Mouse (Mus musculus) neural tube, embryonic 13.5 days (tissue): ENCODE data around the gene Haao. TPM values are rescaled to one million over a fixed set of nuclear protein-coding genes. Genes with fewer than 3 reads are reported as not detected.

Source experiments
- ATAC-seq: fragments of 200-750 bp; cut with Nextera tagmentation; 2 replicates; pipeline ENCODE4 v1.8.0; 2017; ENCODE audit warnings: low read depth, mild to moderate bottlenecking, moderate TSS enrichment, moderate library complexity
- H3K27ac ChIP-seq: fragments of 300-500 bp; sonication (generic); replicated peaks from 2 replicates; pipeline ENCODE4 v1.5.1; 2015; ENCODE audit warnings: moderate library complexity, mild to moderate bottlenecking, inconsistent platforms
- H3K27me3 ChIP-seq: fragments of 300-500 bp; sonication (generic); 2 replicates; pipeline ENCODE4 v1.6.1; 2015; ENCODE audit warnings: mild to moderate bottlenecking, inconsistent platforms
- H3K36me3 ChIP-seq: fragments of 300-500 bp; sonication (generic); 2 replicates; pipeline ENCODE4 v1.6.1; 2015; ENCODE audit warnings: mild to moderate bottlenecking, inconsistent platforms
- H3K4me1 ChIP-seq: fragments of 300-500 bp; sonication (generic); replicated peaks from 2 replicates; pipeline ENCODE4 v1.6.1; 2015; ENCODE audit warnings: inconsistent platforms
- H3K4me2 ChIP-seq: fragments of 300-500 bp; sonication (generic); 2 replicates; pipeline ENCODE4 v1.6.1; 2015; ENCODE audit warnings: inconsistent platforms, mild to moderate bottlenecking, moderate library complexity
- H3K4me3 ChIP-seq: fragments of 300-500 bp; sonication (generic); 2 replicates; pipeline ENCODE4 v1.5.1; 2015; ENCODE audit warnings: mild to moderate bottlenecking, inconsistent platforms
- H3K9ac ChIP-seq: fragments of 300-500 bp; sonication (generic); 2 replicates; pipeline ENCODE4 v1.6.1; 2015; ENCODE audit warnings: moderate library complexity, mild to moderate bottlenecking, inconsistent platforms
- H3K9me3 ChIP-seq: fragments of 300-500 bp; sonication (generic); 2 replicates; pipeline ENCODE4 v1.6.1; 2016; ENCODE audit warnings: inconsistent platforms
- WGBS: fragments of 180-500 bp; shearing (Covaris S2); methylation state at CpG from one replicate; pipeline ENCODE4 v1.1.7; 2015; 5-methylcytosine and 5-hydroxymethylcytosine counted together
- polyA plus RNA-seq: library from polyadenylated mRNA; unstranded; fragments of >200 nt; fragmentation: Nextera tagmentation; extraction: Ambion mirVana; gene quantifications from 2 replicates; pipeline ENCODE4 v1.2.1, GENCODE M21; 2015

The Haao gene
- polyA plus RNA-seq, 1 experiment from 2014 or later, result not detected

- Histone ChIP-seq H3K4me2 (no peak overlapping the region), H3K9ac (no peak overlapping the region), H3K36me3 (no peaks in the 10 kb centered on the region), H3K4me3 (no peak overlapping the region), H3K27me3 (no peaks in the 10 kb centered on the region), H3K9me3 (no peaks in the 10 kb centered on the region), H3K4me1 (peaks cover 20% of the 10 kb centered on the region), H3K27ac (no peak overlapping the region)
- ATAC-seq, result no peak
- WGBS, result 90% methylated on average over 7 of the region's 7 CpGs
Measured at GRCm38 (mm10) chr17:83823835-83824234, 23.9 kb downstream of the Haao start.

GRCm38 (mm10) chr17:83821876-83822275 lies 25.9 kb downstream of the Haao start:
- H3K36me3 ChIP-seq, result no peaks in the 10 kb centered on the region
- H3K4me1 ChIP-seq, result peaks cover 20% of the 10 kb centered on the region
- H3K9ac ChIP-seq, result no peak overlapping the region
- 95% methylated on average over 3 of the region's 3 CpGs for WGBS
- no peak overlapping the region for H3K4me3 ChIP-seq
- no peaks in the 10 kb centered on the region for H3K9me3 ChIP-seq
- H3K4me2 ChIP-seq, result no peak overlapping the region
- ATAC-seq, result no peak
- no peak overlapping the region for H3K27ac ChIP-seq
- H3K27me3 ChIP-seq, result no peaks in the 10 kb centered on the region

GRCm38 (mm10) chr17:83820701-83821100 lies 27.1 kb downstream of the Haao start:
- Histone ChIP-seq H3K36me3 (no peaks in the 10 kb centered on the region), H3K9me3 (no peaks in the 10 kb centered on the region), H3K4me3 (no peak overlapping the region), H3K9ac (no peak overlapping the region), H3K4me2 (no peak overlapping the region), H3K27ac (peak overlapping the region; percentile 35), H3K4me1 (peaks cover 20% of the 10 kb centered on the region), H3K27me3 (no peaks in the 10 kb centered on the region)
- peak; percentile 44; the same call in 1 of the 2 replicates for ATAC-seq
- WGBS, result 52% methylated on average over 5 of the region's 5 CpGs

- 79% methylated on average over 8 of the region's 8 CpGs for WGBS
- no peaks in the 10 kb centered on the region for H3K9me3 ChIP-seq
- H3K9ac ChIP-seq, result no peak overlapping the region
- no peak overlapping the region for H3K4me2 ChIP-seq
- H3K36me3 ChIP-seq, result no peaks in the 10 kb centered on the region
- H3K27ac ChIP-seq, result no peak overlapping the region
- peaks cover 20% of the 10 kb centered on the region for H3K4me1 ChIP-seq
- H3K27me3 ChIP-seq, result no peaks in the 10 kb centered on the region
- no peak overlapping the region for H3K4me3 ChIP-seq
- ATAC-seq, result no peak
Measured at GRCm38 (mm10) chr17:83819503-83819902, 28.3 kb downstream of the Haao start.

- 82% methylated on average over 7 of the region's 7 CpGs for WGBS
- no peak for ATAC-seq
- H3K36me3 ChIP-seq, result 0 out of 2 replicates have a peak, but pooled peaks cover 5% of the 10 kb centered on the region
- no peak overlapping the region for H3K9ac ChIP-seq
- H3K4me1 ChIP-seq, result peaks cover 16% of the 10 kb centered on the region
- H3K9me3 ChIP-seq, result no peaks in the 10 kb centered on the region
- H3K4me3 ChIP-seq, result no peak overlapping the region
- no peaks in the 10 kb centered on the region for H3K27me3 ChIP-seq
- no peak overlapping the region for H3K27ac ChIP-seq
- H3K4me2 ChIP-seq, result no peak overlapping the region
Measured at GRCm38 (mm10) chr17:83816996-83817395, 30.8 kb downstream of the Haao start.

- no peak for ATAC-seq
- H3K36me3 ChIP-seq, result peaks cover 22% of the 10 kb centered on the region; the same call in 1 of the 2 replicates
- no peak overlapping the region for H3K4me2 ChIP-seq
- WGBS, result 89% methylated on average over 4 of the region's 4 CpGs
- H3K9ac ChIP-seq, result no peak overlapping the region
- H3K4me1 ChIP-seq, result no peaks in the 10 kb centered on the region
- no peak overlapping the region for H3K4me3 ChIP-seq
- no peaks in the 10 kb centered on the region for H3K27me3 ChIP-seq
- no peak overlapping the region for H3K27ac ChIP-seq
- no peaks in the 10 kb centered on the region for H3K9me3 ChIP-seq
Measured at GRCm38 (mm10) chr17:83813050-83813449, 34.7 kb downstream of the Haao start.

- ATAC-seq, result no peak
- Histone ChIP-seq H3K9me3 (no peaks in the 10 kb centered on the region), H3K4me3 (no peak overlapping the region), H3K4me2 (no peak overlapping the region), H3K4me1 (no peaks in the 10 kb centered on the region), H3K9ac (no peak overlapping the region), H3K36me3 (peaks cover 22% of the 10 kb centered on the region; the same call in 1 of the 2 replicates), H3K27me3 (no peaks in the 10 kb centered on the region), H3K27ac (no peak overlapping the region)
- WGBS, result 57% methylated on average over 17 of the region's 17 CpGs
Measured at GRCm38 (mm10) chr17:83812200-83812944, 35.4 kb downstream of the Haao start.

GRCm38 (mm10) chr17:83810285-83810684 lies 37.5 kb downstream of the Haao start:
- peaks cover 7% of the 10 kb centered on the region; the same call in 1 of the 2 replicates for H3K4me1 ChIP-seq
- H3K27me3 ChIP-seq, result no peaks in the 10 kb centered on the region
- no peak overlapping the region for H3K4me3 ChIP-seq
- H3K9me3 ChIP-seq, result no peaks in the 10 kb centered on the region
- H3K36me3 ChIP-seq, result peaks cover 35% of the 10 kb centered on the region; the same call in 1 of the 2 replicates
- WGBS, result 95% methylated on average over 5 of the region's 5 CpGs
- H3K4me2 ChIP-seq, result no peak overlapping the region
- ATAC-seq, result no peak
- H3K27ac ChIP-seq, result no peak overlapping the region
- no peak overlapping the region for H3K9ac ChIP-seq

- Histone ChIP-seq H3K27me3 (no peaks in the 10 kb centered on the region), H3K27ac (no peak overlapping the region), H3K4me1 (peaks cover 17% of the 10 kb centered on the region), H3K9ac (no peak overlapping the region), H3K4me2 (no peak overlapping the region), H3K36me3 (peaks cover 43% of the 10 kb centered on the region), H3K9me3 (no peaks in the 10 kb centered on the region), H3K4me3 (no peak overlapping the region)
- no peak for ATAC-seq
- 89% methylated on average over 17 of the region's 17 CpGs for WGBS
Measured at GRCm38 (mm10) chr17:83809197-83809829, 38.5 kb downstream of the Haao start.

GRCm38 (mm10) chr17:83808476-83809098 lies 39.2 kb downstream of the Haao start:
- no peak for ATAC-seq
- Histone ChIP-seq H3K4me1 (peaks cover 18% of the 10 kb centered on the region), H3K9ac (no peak overlapping the region), H3K27me3 (no peaks in the 10 kb centered on the region), H3K4me3 (no peak overlapping the region), H3K4me2 (no peak overlapping the region), H3K9me3 (no peaks in the 10 kb centered on the region), H3K36me3 (peaks cover 49% of the 10 kb centered on the region), H3K27ac (no peak overlapping the region)
- WGBS, result 91% methylated on average over 12 of the region's 12 CpGs

- Histone ChIP-seq H3K4me1 (peaks cover 18% of the 10 kb centered on the region), H3K9ac (no peak overlapping the region), H3K9me3 (no peaks in the 10 kb centered on the region), H3K36me3 (peaks cover 54% of the 10 kb centered on the region), H3K4me3 (no peak overlapping the region), H3K27me3 (no peaks in the 10 kb centered on the region), H3K4me2 (no peak overlapping the region), H3K27ac (no peak overlapping the region)
- 74% methylated on average over 11 of the region's 11 CpGs for WGBS
- no peak for ATAC-seq
Measured at GRCm38 (mm10) chr17:83807778-83808398, 39.9 kb downstream of the Haao start.

GRCm38 (mm10) chr17:83807345-83807744 lies 40.4 kb downstream of the Haao start:
- ATAC-seq, result no peak
- Histone ChIP-seq H3K9ac (no peak overlapping the region), H3K4me2 (no peak overlapping the region), H3K4me1 (peaks cover 18% of the 10 kb centered on the region), H3K4me3 (no peak overlapping the region), H3K27me3 (no peaks in the 10 kb centered on the region), H3K36me3 (peaks cover 50% of the 10 kb centered on the region), H3K9me3 (no peaks in the 10 kb centered on the region), H3K27ac (no peak overlapping the region)
- WGBS, result 86% methylated on average over 7 of the region's 7 CpGs
